Mouse (Mus musculus) hindbrain, postnatal 0 days (tissue): ENCODE data around the gene Gm12830. TPM values are rescaled to one million over a fixed set of nuclear protein-coding genes. Genes with fewer than 3 reads are reported as not detected.
A peak's percentile ranks its signal among the peaks of the same experiment; 100 is the strongest.

Experiments
- ATAC-seq: fragments of 200-750 bp; cut with Nextera tagmentation; 2 replicates; pipeline ENCODE4 v1.8.0; 2017; ENCODE audit warnings: mild to moderate bottlenecking, moderate TSS enrichment, moderate library complexity
- DNase-seq: peaks from one replicate; pipeline ENCODE4 v3.0.0-alpha.2; 2015; ENCODE audit warnings: low spot score
- H3K27ac ChIP-seq: fragments of 300-500 bp; sonication (generic); 2 replicates; pipeline ENCODE4 v1.5.1; 2014; ENCODE audit warnings: mild to moderate bottlenecking
- H3K27me3 ChIP-seq: fragments of 300-500 bp; sonication (generic); 2 replicates; pipeline ENCODE4 v1.6.1; 2014; ENCODE audit warnings: low read length, mixed read lengths; ENCODE audit not compliant: insufficient read depth
- H3K36me3 ChIP-seq: fragments of 300-500 bp; sonication (generic); 2 replicates; pipeline ENCODE4 v1.6.1; 2014; ENCODE audit warnings: low read length, mixed read lengths; ENCODE audit not compliant: insufficient read depth
- H3K4me1 ChIP-seq: fragments of 300-500 bp; sonication (generic); 2 replicates; pipeline ENCODE4 v1.6.1; 2014; ENCODE audit warnings: antibody characterized with exemption, low read length, mixed read lengths; ENCODE audit not compliant: insufficient read depth
- H3K4me2 ChIP-seq: fragments of 300-500 bp; sonication (generic); 2 replicates; pipeline ENCODE4 v1.6.1; 2014; ENCODE audit warnings: low read depth, mild to moderate bottlenecking, low read length, moderate library complexity, mixed read lengths
- H3K4me3 ChIP-seq: fragments of 300-500 bp; sonication (generic); 2 replicates; pipeline ENCODE4 v1.5.1; 2014; ENCODE audit warnings: low read length
- H3K9ac ChIP-seq: fragments of 300-500 bp; sonication (generic); replicated peaks from 2 replicates; pipeline ENCODE4 v1.6.1; 2014; ENCODE audit warnings: mild to moderate bottlenecking, low read length, moderate library complexity, mixed read lengths
- H3K9me3 ChIP-seq: fragments of 300-500 bp; sonication (generic); 2 replicates; pipeline ENCODE4 v1.6.1; 2016; ENCODE audit warnings: low read length, mixed read lengths
- CTCF ChIP-seq: IDR thresholded peaks from 2 replicates; pipeline ENCODE4 v1.5.1; 2016; ENCODE audit warnings: antibody characterized with exemption, control low read depth, low read depth
- WGBS: fragments of 180-500 bp; shearing (Covaris S2); extraction: QIAGEN DNeasy Blood & Tissue Kit; methylation state at CpG from one replicate; pipeline ENCODE4 v1.1.7; 2014; 5-methylcytosine and 5-hydroxymethylcytosine counted together
- polyA plus RNA-seq: library from polyadenylated mRNA; unstranded; fragments of >200 nt; fragmentation: Nextera tagmentation; extraction: Ambion mirVana; gene quantifications from 2 replicates; pipeline ENCODE4 v1.2.1, GENCODE M21; 2015
- total RNA-seq: library from RNA; depleted of rRNA; stranded (reverse); fragments of >200 nt; gene quantifications from 2 replicates; pipeline ENCODE4 v1.2.3, GENCODE M21; 2014; rRNA removed

The Gm12830 gene
- total RNA-seq, result not detected in 2 replicates
- not detected in 2 replicates for polyA plus RNA-seq

GRCm38 (mm10) chr4:114821567-114822192 is at the start of gene Gm12830:
Gene Gm12830, plus strand, starts transcription at chr4:114821722.
- H3K4me3 ChIP-seq, result peak within 1 kb of the TSS; percentile 42
- TF ChIP-seq CTCF, result no peak
- ATAC-seq, result peak; percentile 78
- H3K9me3 ChIP-seq, result no peaks in the 10 kb centered on the region
- H3K27me3 ChIP-seq, result no peaks in the 10 kb centered on the region; the same call in 1 of the 2 replicates
- H3K36me3 ChIP-seq, result no peaks in the 10 kb centered on the region
- peak within 1 kb of the TSS; percentile 17; the same call in 1 of the 2 replicates for H3K27ac ChIP-seq
- WGBS, result 1% methylated on average over 49 of the region's 51 CpGs
- H3K4me1 ChIP-seq, result no peaks in the 10 kb centered on the region
- peak; percentile 63 for DNase-seq
- H3K4me2 ChIP-seq, result peak within 1 kb of the TSS; percentile 72
- H3K9ac ChIP-seq, result peak within 1 kb of the TSS; percentile 59

GRCm38 (mm10) chr4:114773316-114773715 is 48.2 kb upstream of the Gm12830 start:
- Histone ChIP-seq H3K4me3 (no peak overlapping the region), H3K4me2 (no peak overlapping the region), H3K27ac (no peak overlapping the region), H3K27me3 (no peaks in the 10 kb centered on the region), H3K9me3 (no peaks in the 10 kb centered on the region), H3K9ac (no peak overlapping the region), H3K4me1 (no peaks in the 10 kb centered on the region), H3K36me3 (no peaks in the 10 kb centered on the region)
- no peak for ATAC-seq
- no peak for DNase-seq
- TF ChIP-seq CTCF, result no peak
- WGBS, result 96% methylated on average over 1 of the region's 1 CpGs

- H3K9ac ChIP-seq, result no peak overlapping the region
- ATAC-seq (peak; percentile 31; the same call in 1 of the 2 replicates), DNase-seq (peak; percentile 5)
- no peaks in the 10 kb centered on the region for H3K4me1 ChIP-seq
- no peak overlapping the region for H3K4me2 ChIP-seq
- H3K9me3 ChIP-seq, result no peaks in the 10 kb centered on the region
- no peak overlapping the region for H3K27ac ChIP-seq
- H3K36me3 ChIP-seq, result no peaks in the 10 kb centered on the region
- TF ChIP-seq CTCF, result no peak
- H3K27me3 ChIP-seq, result no peaks in the 10 kb centered on the region
- H3K4me3 ChIP-seq, result no peak overlapping the region
- WGBS, result 40% methylated on average over 11 of the region's 11 CpGs
Observed at GRCm38 (mm10) chr4:114777625-114778202, 43.8 kb upstream of the Gm12830 start.

GRCm38 (mm10) chr4:114778716-114779474 is 42.6 kb upstream of the Gm12830 start:
- DNase-seq (no peak), ATAC-seq (no peak)
- Histone ChIP-seq H3K27me3 (no peaks in the 10 kb centered on the region), H3K9me3 (no peaks in the 10 kb centered on the region), H3K36me3 (no peaks in the 10 kb centered on the region), H3K4me1 (no peaks in the 10 kb centered on the region), H3K27ac (no peak overlapping the region), H3K9ac (no peak overlapping the region), H3K4me2 (no peak overlapping the region), H3K4me3 (no peak overlapping the region)
- no peak for TF ChIP-seq CTCF
- WGBS, result 61% methylated on average over 7 of the region's 7 CpGs

GRCm38 (mm10) chr4:114779475-114779757 is 42.1 kb upstream of the Gm12830 start:
- ATAC-seq (peak; percentile 10; the same call in 1 of the 2 replicates), DNase-seq (peak; percentile 10)
- 34% methylated on average over 5 of the region's 5 CpGs for WGBS

GRCm38 (mm10) chr4:114779758-114780546 is 41.6 kb upstream of the Gm12830 start:
- DNase-seq (no peak), ATAC-seq (peak; percentile 64; the same call in 1 of the 2 replicates)
- Histone ChIP-seq H3K27me3 (no peaks in the 10 kb centered on the region), H3K4me1 (no peaks in the 10 kb centered on the region), H3K4me2 (no peak overlapping the region), H3K9ac (no peak overlapping the region), H3K36me3 (no peaks in the 10 kb centered on the region), H3K27ac (no peak overlapping the region), H3K4me3 (no peak overlapping the region), H3K9me3 (no peaks in the 10 kb centered on the region)
- no peak for TF ChIP-seq CTCF
- 72% methylated on average over 17 of the region's 17 CpGs for WGBS

More at GRCm38 (mm10) chr4:114779475-114779757, 42.1 kb upstream of the Gm12830 start:
- H3K9me3 ChIP-seq, result no peaks in the 10 kb centered on the region
- no peaks in the 10 kb centered on the region for H3K4me1 ChIP-seq
- H3K9ac ChIP-seq, result no peak overlapping the region
- TF ChIP-seq CTCF, result no peak
- no peak overlapping the region for H3K4me3 ChIP-seq
- no peak overlapping the region for H3K27ac ChIP-seq
- no peak overlapping the region for H3K4me2 ChIP-seq
- H3K27me3 ChIP-seq, result no peaks in the 10 kb centered on the region
- no peaks in the 10 kb centered on the region for H3K36me3 ChIP-seq
